Mouse (Mus musculus) lung, postnatal 4 days (tissue): Measurements from ENCODE around the gene Eif5a2.

Experiments used
- DNase-seq, 2 experiments: peaks; one replicate each; pipeline ENCODE4 v3.0.0; 2021

The Eif5a2 gene

DNA sequence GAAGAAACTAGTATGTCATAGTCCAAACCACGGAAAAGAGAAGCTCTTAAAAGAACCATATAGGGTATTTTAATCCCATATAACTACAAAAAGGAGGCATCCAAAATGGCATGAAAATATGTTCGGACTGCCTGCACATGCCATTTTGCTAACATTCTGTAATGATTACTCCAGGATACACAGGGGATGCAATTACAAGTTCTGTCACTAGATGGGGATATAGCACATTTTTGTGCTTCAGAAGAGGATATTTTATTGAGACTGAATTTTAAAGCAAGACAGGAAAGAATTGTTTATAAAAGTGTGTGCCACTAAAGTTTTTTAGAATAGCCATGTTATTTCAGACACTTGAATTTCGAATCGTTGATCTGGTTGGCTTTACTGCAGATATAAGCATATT, 33.3 kb downstream of the Eif5a2 start:
- peak in 1 of 2 experiments; percentile 7 for DNase-seq

DNA sequence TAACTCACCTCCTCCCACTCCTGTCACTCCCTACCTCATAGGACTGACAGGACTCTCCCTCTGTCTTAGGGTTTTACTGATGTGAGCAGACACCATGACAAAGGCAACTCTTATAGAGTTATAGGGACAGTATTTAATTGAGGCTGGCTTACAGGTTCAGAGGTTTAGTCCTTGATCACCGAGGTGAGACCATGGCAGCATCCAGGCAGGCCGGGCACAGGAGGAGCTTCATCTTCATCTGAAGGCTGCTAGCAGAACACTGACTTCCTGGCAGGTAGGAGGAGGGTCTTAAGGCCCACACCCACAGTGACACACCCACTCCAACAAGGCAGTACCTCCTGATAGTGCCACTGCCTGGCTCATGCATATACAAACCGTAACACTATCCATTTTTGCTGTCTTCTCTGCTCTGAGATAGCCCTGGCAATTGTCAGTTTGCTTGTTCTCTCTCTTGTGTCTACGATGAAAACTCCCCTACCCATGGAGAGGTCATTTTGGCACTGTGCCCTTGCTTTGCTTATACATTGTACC, 35.0 kb downstream of the Eif5a2 start:
- no peak for DNase-seq

DNA sequence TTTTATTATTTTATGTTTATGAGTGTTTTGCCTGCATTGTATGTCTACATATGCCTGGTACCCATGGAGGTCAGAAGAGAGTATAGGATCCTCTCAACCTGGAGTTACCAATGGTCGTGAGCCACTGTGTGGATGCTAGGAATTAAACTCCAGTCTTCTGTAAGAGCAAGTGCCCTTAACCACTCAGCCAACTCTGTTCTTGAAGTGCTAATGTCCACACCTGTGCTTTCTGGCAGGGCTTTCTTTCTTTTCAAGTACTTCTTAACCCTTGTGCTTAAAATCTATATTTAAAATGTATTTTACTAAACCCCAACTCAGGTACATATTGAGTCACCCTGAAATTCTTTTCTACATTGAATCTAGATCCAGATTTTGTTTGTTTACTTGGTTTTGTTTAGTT, 45.2 kb downstream of the Eif5a2 start:
- DNase-seq: no peak

DNA sequence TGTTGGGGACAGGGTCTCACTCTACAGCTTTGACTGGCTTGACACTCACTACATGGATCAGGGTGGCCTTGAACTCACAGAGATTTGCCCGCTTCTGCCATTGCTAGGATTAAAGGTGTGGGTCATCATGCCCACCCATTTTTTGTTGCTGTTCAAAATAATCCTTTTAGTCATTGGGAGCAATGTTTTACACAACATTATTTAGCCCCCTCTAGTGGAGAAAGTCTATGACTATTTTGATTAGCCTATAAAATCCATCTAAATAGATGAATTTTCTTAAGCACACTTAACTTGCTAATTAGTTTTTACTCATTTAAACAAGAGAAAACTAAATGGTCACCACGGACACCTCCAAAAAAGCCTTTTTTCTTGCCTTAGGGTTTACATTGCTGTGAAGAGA, 46.5 kb downstream of the Eif5a2 start:
- DNase-seq: no peak

DNA sequence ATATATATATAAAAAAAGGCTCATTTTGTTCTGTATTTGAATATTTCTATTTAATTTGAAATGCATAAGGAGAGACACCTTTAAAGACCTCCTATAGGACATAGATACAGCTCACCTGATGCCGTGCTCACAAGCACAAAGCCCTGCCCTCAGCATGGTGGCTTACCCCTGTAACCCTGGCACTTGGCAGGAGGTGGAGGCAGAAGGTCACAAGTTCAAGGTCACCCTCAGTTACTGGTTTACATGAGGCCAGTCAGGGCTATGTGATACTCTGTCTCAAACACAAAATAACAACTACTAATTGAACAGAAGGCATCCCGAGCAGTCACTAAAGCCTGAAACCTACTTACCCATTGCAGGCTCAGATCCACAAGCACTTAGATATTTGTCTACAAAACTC, 48.4 kb downstream of the Eif5a2 start:
- no peak for DNase-seq

DNA sequence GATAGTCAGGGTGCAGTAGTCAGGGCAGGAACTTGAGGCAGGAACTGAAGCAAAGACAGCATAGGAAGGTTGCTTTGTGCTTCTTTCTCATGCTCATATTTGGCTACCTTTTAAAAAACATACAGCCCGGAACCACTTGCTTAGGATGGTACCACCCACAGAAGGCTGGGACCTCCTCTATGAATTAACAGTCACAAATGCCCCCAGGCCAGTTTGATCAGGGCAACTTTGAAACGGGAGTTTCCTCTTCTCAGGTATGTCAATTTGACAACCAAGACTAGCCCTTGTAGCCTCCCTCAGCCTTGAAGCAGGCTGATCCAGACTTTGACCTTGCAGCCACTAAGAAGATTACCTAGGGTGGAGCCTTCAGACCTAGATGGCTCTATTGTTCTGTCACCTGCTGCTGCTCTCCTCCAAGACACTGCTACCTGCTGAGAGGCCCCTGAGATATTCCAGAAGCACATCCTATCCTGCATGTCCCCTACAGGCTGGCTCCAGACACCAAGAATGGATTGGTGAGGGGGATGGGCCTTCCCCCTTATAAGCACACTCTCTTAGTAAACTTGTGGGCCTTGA, 55.8 kb downstream of the Eif5a2 start:
- no peak for DNase-seq

DNA sequence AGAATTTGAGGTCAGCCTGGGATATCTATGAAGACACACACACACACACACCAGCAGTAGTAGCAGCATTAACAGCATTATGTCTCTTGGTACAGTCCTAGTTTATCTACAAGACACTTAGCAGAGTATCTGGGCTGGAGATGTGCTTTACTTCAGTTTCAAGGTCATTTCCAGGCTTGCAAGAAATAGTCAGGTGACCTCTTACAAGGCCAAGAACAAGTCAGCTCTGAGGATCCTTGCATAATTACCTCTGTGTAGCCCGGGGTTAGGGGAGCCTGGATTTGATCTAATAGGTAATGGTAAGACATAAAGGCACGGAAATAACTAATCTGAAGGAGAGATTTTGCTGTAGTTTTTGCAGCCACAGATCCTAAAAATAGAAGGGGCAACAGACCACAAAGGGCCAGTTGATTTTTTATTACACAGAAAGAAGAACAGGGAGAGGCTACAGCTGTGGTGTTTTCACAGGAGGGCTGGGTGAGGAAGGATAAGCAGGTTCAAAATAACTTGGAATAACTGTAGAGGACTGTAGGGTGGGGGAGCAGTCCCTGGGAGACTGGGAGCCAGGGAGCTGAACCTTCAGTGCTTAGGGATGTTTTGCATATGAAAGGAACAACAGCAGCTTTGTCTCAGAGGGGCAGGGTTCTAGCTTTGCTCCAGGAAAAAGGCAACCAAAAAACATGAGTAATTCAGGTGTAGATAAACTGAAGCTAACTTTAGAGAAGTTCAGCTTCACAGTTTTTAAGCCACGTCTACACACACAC, 61.0 kb downstream of the Eif5a2 start:
- DNase-seq: no peak

DNA sequence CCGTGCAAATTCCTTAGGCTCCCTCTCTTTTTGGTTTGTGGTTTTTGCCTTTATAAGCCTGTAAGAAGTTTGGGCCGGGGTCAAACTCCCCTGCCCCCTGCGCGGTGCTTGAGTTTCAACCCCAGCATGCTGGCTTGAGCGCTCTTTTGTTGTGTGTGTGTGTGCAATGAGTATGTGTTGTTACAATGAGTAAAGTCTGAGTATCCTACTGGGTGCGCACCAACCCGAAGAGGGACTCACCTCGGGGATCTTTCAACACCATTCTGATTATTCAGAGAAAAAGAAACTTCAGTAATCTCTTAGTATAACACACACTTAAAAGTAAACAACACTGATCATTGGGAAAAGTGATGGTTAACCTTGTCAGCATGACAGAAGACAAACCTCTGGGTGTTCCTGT, 62.2 kb downstream of the Eif5a2 start:
- no peak for DNase-seq

DNA sequence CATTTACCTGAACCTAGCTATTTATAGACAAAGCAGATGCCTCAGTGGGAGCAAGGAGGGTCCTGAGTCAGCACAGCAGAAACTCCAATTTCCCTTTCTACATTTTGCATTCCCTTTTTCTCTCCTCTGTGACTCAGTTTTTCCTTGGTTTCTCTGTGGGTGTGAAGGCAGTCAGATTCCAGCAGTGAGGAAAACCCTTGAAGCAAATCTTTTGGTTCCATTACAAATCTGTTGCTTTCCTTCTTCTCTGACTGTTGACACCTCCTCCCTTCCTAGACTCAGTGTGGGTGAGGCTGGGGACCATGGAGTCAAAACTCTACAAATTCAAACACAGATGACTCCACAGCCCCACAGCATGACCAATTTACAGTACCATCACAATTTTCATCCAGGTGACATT, 66.0 kb downstream of the Eif5a2 start:
- no peak for DNase-seq
